Mouse (Mus musculus): ENCODE data around the gene Mpp4.

DNA sequence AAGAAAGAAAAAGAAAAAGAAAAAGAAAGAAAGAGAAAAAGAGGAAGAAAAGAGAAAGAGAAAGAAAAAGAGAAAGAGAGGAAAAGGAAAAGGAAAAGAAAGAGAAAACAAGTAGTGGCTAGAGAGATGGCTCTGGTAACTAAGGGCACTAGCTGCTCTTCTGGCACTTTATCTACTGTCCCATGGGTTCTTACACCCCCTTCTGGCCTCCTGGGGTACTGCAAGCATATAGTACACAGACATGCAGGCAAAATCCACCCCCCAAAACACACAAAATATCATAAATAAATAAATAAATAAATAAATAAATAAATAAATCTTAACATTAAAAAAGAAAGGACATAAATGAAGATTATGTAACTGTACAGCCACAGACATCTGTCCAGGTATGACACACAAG lies 20.4 kb downstream of the Mpp4 start:
- TF ChIP-seq CTCF (IDR thresholded peaks at IDR 0.05; ENCODE audit: control insufficient read depth, insufficient read depth, low read length) (peak; percentile 64), POLR2A (IDR thresholded peaks at IDR 0.05; ENCODE audit: borderline replicate concordance, control insufficient read depth, low read depth, low read length) (no peak)
